Mouse (Mus musculus): ENCODE results near the gene Ikzf3.

GRCm38 (mm10) chr11:98418939-98419547, 126.8 kb downstream of the Ikzf3 start:
- no peak for TF ChIP-seq CTCF (IDR thresholded peaks at IDR 0.05; ENCODE audit: low read depth, low read length)
- no peak for TF ChIP-seq POLR2A (IDR thresholded peaks at IDR 0.05; ENCODE audit: extremely low read depth, insufficient read depth, low read length)
